Mouse (Mus musculus): Measurements from ENCODE around the gene Zfp385a.

The Zfp385a gene

GRCm38 (mm10) chr15:103339961-103340337 lies at the start of gene Zfp385a:
Gene Zfp385a, minus strand, starts transcription at chr15:103340093.
- DNase-seq (ENCODE audit: low spot score in 2 of 2) = peak in 1 of 2 experiments; percentile 58

GRCm38 (mm10) chr15:103388556-103389145 lies 48.8 kb upstream of the Zfp385a start:
- no peak for DNase-seq (ENCODE audit: low spot score in 2 of 2)

DNA sequence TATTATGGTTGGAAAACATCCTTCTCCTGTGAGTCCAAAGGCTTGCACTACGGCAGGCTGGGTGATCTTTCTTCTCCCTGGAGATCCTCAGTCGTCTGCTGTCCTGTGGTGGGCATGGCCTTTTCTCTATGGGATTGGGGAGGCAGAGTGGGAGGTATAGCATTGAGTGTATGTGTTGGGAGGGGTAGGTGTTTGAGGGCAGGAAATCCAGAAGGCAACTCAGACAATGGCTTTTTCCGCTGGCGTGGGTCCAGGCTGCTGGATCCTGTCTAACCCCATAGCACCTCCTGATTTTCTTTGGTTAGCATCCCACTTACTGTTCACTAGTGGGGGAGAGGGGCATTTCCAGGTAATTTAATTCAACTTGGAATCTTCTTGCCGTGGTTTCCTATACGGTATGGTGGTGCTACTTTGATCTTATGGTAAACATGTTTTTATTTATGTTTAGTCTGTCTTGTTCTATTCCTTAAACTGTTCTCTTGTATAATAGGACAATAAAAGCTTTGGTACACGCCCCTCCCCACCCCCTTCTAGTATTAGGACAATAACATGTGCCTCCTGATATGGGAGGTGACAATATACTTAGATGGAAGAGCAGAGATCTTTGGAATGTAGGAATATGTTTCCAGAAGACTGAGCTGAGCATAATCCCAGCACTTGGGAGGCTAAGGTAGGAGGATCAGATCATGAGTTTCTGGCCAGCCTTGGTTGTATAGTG lies 44.0 kb upstream of the Zfp385a start:
- no peak for DNase-seq (ENCODE audit: low spot score in 2 of 2)

- DNase-seq (ENCODE audit: low spot score in 2 of 2) = peak in 1 of 2 experiments; percentile 52
Measured at GRCm38 (mm10) chr15:103382795-103383406, 43.0 kb upstream of the Zfp385a start.

DNA sequence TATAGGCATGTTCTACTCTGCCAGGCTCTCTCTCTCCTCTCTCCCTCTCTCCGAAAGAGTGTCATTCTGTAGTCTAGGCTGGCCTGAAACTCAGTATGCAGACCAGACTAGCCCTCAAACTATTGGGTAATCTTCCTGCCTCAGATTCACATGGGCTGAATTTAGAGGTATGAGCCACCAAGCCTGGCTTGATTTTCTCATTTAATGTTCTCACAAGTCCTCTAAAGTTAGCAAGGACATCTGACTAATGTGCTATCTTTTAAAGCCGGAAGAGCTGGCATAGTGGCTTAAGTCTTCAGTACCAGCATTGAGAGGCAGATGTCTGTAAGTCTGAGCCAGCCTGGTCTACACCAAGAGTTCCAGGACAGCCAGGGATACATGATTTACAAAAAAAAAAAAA lies 42.2 kb upstream of the Zfp385a start:
- no peak for DNase-seq (ENCODE audit: low spot score in 2 of 2)

DNA sequence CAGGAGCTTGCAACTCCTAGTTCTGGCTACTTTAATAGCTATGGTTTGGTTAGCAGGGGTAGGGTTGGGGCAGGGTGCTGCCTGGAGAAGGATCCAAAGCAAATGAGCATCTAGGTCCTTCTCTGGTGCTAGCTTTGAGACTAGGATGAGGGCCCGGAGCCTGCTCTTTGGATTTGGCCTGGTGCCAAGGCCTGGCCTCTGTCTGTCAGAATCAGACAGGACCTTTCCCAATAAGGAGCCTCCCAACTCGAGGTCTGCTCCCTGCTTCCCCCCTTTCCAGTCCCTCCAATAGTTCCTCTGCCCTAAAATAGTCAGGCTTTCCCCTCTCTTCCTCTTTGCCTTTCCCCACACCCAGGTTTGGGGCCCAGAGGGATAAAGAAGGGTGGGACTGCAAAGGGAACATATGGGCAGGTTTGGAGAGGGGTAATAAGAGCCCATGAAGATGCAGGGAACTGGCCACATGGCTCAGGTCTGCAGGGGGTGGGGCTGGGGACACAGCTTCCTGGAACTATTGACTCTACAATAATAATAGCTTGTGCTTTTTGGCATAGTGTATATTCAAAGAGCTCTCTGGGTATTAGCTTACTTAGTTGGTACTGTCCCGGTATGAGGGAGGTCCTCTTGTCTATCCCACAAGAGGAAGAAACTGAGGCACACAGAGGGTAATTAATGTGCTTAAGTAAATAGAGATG lies 38.9 kb upstream of the Zfp385a start:
- no peak for DNase-seq (ENCODE audit: low spot score in 2 of 2)

GRCm38 (mm10) chr15:103377752-103378664 lies 38.1 kb upstream of the Zfp385a start:
- DNase-seq (ENCODE audit: low spot score in 2 of 2) = no peak

GRCm38 (mm10) chr15:103376837-103377269 lies 37.0 kb upstream of the Zfp385a start:
- DNase-seq (ENCODE audit: low spot score in 2 of 2) = no peak

DNA sequence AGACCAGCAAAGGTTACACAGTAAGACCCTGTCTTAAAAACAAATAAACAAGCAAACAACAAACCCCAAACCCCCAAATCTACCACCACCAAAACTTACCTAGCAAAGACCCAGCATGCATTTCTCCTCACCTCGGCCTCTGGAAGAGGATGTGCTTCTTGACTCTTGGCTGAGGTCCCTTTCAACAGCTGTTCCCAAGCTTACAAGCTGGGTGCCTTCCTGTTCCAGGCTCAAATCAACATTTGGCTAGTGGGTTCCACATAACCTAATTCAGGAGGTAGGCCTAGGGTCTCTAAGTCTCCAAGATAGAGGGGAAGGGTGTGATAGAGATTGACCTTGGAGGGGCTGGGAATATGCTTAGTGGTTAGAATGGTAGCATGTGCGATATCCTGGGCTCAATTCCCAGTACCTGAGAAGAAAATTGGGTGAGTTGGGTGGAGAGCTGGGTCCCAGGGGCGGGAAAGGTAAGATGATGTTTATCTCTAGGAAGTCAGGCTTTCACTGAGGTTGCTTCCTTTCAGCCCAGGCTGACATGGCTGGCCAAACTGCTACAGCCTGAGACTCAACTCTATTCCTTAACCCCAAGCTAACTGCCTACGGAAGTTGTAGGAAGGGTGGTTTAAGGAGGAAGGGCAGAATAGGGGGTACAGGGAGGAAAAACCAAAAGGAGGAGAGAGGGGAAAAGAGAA lies 35.4 kb upstream of the Zfp385a start:
- DNase-seq (ENCODE audit: low spot score in 2 of 2) = no peak

GRCm38 (mm10) chr15:103372461-103372860 lies 32.6 kb upstream of the Zfp385a start:
- DNase-seq (ENCODE audit: low spot score in 2 of 2) = no peak

DNA sequence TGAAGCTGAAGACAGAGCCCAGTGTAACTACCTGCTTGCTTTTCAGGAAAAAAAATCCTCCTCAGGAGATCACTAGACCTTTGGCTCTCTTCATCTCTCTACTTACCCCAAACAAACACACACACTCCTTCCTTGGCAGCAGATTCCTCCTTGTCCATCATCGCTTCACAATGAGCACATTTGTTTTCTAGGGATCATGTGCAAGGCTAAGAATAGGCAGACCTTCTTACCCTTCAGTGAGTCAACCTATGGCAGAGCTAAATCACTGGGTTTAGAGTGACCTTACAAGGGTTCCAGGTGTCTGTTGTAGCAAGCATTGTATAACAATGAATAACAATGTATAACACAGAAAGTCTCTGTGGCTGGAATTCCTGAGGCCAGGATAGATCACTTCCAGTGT lies 31.8 kb upstream of the Zfp385a start:
- no peak for DNase-seq (ENCODE audit: low spot score in 2 of 2)

- no peak for DNase-seq (ENCODE audit: low spot score in 2 of 2)
Measured at GRCm38 (mm10) chr15:103371208-103371607, 31.3 kb upstream of the Zfp385a start.

- no peak for DNase-seq (ENCODE audit: low spot score in 2 of 2)
Measured at GRCm38 (mm10) chr15:103370462-103370861, 30.6 kb upstream of the Zfp385a start.

- no peak for DNase-seq (ENCODE audit: low spot score in 2 of 2)
Measured at GRCm38 (mm10) chr15:103369123-103369522, 29.2 kb upstream of the Zfp385a start.

- DNase-seq (ENCODE audit: low spot score in 2 of 2) = peak in 1 of 2 experiments; percentile 36
Measured at GRCm38 (mm10) chr15:103368179-103368940, 28.5 kb upstream of the Zfp385a start.

DNA sequence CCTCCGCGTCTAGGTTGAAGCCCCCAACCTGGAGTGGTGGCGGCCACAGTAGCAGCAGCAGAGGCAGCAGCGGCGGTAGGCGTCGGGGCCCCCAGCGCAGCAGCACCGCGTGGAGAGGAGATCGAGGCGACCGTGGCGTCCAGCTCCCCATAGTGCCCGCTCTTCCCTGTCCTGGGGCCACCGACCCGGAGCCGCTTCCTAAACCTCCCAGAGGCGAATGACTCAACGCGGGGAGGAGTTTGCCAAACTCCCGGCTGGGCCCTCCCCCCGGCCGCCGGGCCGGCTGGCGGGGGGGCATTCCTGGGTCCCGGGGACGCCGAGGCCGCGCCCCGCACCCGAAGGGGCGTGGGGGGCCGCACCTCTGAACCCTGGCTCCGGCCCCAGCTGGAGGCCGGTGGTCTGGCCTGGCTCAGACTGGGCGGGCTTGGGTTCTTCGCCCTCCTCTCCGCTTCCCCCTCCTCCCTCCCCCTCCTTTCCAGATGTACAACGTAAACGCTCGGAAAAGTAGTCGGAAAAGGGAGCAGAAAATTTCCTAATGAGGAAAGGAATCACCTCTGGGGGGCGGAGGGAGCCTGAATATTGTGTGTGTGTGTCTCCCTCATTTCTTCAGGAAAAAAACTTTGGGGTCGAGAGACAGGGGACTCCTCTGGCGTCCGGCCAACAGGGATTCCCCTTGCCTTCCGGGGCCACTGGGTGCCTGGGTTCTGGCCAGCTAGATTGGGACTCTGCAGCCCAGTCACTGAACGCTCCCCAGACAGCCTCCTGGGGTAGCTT lies 26.7 kb upstream of the Zfp385a start, which contains the start of gene Itga5:
Itga5 (minus strand) TSS at position 388 of the 774 bp plus-strand sequence.
- peak; percentile 80 to 82 for DNase-seq (ENCODE audit: low spot score in 2 of 2)

- DNase-seq (ENCODE audit: low spot score in 2 of 2) = peak in 1 of 2 experiments; percentile 34
Measured at GRCm38 (mm10) chr15:103365471-103366375, 25.8 kb upstream of the Zfp385a start.

- no peak for DNase-seq (ENCODE audit: low spot score in 2 of 2)
Measured at GRCm38 (mm10) chr15:103364761-103365160, 24.9 kb upstream of the Zfp385a start.
